Mouse (Mus musculus) forebrain, postnatal 0 days (tissue): ENCODE measurements around the gene Fhit. TPM values are rescaled to one million over a fixed set of nuclear protein-coding genes. Genes with fewer than 3 reads are reported as not detected.
A peak's percentile ranks its signal among the peaks of the same experiment; 100 is the strongest.
"Not testable (repeated sequence)": the region's sequence is repeated elsewhere in the genome, so short reads cannot be mapped to it uniquely, and the experiment has no call there.

Experiments
- ATAC-seq: fragments of 200-750 bp; cut with Nextera tagmentation; 2 replicates; pipeline ENCODE4 v1.8.0; 2017; ENCODE audit warnings: mild to moderate bottlenecking, moderate library complexity
- DNase-seq: peaks from one replicate; pipeline ENCODE4 v3.0.0-alpha.2; 2015
- H3K27ac ChIP-seq: fragments of 300-500 bp; sonication (generic); 2 replicates; pipeline ENCODE4 v1.5.1; 2014; ENCODE audit warnings: low read depth, mild to moderate bottlenecking, antibody characterized with exemption, low read length, moderate library complexity, mixed read lengths
- H3K27me3 ChIP-seq: fragments of 300-500 bp; sonication (generic); 2 replicates; pipeline ENCODE4 v1.6.1; 2014; ENCODE audit warnings: mild to moderate bottlenecking, low read length, mixed read lengths; ENCODE audit not compliant: insufficient read depth
- H3K36me3 ChIP-seq: fragments of 300-500 bp; sonication (generic); 2 replicates; pipeline ENCODE4 v1.6.1; 2014; ENCODE audit warnings: mild to moderate bottlenecking, moderate library complexity; ENCODE audit not compliant: insufficient read depth
- H3K4me1 ChIP-seq: fragments of 300-500 bp; sonication (generic); 2 replicates; pipeline ENCODE4 v1.6.1; 2014; ENCODE audit warnings: antibody characterized with exemption; ENCODE audit not compliant: insufficient read depth
- H3K4me2 ChIP-seq: fragments of 300-500 bp; sonication (generic); 2 replicates; pipeline ENCODE4 v1.6.1; 2014; ENCODE audit warnings: low read depth, mild to moderate bottlenecking, moderate library complexity
- H3K4me3 ChIP-seq: fragments of 300-500 bp; sonication (generic); 2 replicates; pipeline ENCODE4 v1.5.1; 2014; ENCODE audit warnings: low read depth, low read length, mixed read lengths
- H3K9ac ChIP-seq: fragments of 300-500 bp; sonication (generic); 2 replicates; pipeline ENCODE4 v1.6.1; 2014; ENCODE audit warnings: mild to moderate bottlenecking
- H3K9me3 ChIP-seq: fragments of 300-500 bp; sonication (generic); 2 replicates; pipeline ENCODE4 v1.6.1; 2016; ENCODE audit warnings: low read length
- CTCF ChIP-seq: sonication (generic); IDR thresholded peaks from 2 replicates; pipeline ENCODE4 v1.5.1; 2016; ENCODE audit warnings: antibody characterized with exemption, control low read depth, low read depth
- WGBS: fragments of 180-500 bp; shearing (Covaris S2); extraction: QIAGEN DNeasy Blood & Tissue Kit; methylation state at CpG from one replicate; pipeline ENCODE4 v1.1.7; 2014; 5-methylcytosine and 5-hydroxymethylcytosine counted together
- polyA plus RNA-seq: library from polyadenylated mRNA; unstranded; fragments of >200 nt; fragmentation: Nextera tagmentation; extraction: Ambion mirVana; gene quantifications from 2 replicates; pipeline ENCODE4 v1.2.1, GENCODE M21; 2015
- total RNA-seq: library from RNA; depleted of rRNA; stranded (reverse); fragments of >200 nt; gene quantifications from 2 replicates; pipeline ENCODE4 v1.2.3, GENCODE M21; 2014

Fhit gene
- total and polyA plus RNA-seq, 2 experiments from 2014 or later: 8.0 to 8.9 TPM

DNA sequence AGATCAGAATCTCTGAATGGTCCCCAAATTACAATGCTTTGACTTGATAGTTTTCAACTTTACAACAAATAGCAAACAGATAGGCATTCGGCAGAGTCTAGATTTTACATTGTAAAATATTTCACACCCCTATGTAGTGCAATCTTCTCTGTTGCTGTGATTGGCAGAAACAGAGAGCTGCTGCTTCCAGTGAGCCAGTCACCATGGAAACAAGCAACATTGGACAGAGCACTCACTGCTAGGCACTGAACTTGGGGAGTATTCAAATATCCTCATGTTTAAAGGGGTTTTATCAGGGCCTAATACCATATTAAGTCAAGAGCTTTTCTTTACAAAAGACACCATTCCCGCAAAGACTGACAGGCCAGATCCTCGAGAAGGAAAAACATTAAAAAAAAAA lies 1187.4 kb downstream of the Fhit start:
- H3K36me3 ChIP-seq: no peaks in the 10 kb centered on the region
- peak; percentile 43 for DNase-seq
- peak; percentile 77 for ATAC-seq
- no peaks in the 10 kb centered on the region for H3K27me3 ChIP-seq
- H3K4me3 ChIP-seq: no peak overlapping the region
- no peak for TF ChIP-seq CTCF
- 30% methylated on average over 3 of the region's 3 CpGs for WGBS
- H3K27ac ChIP-seq: no peak overlapping the region
- H3K4me2 ChIP-seq: no peak overlapping the region
- H3K9me3 ChIP-seq: no peaks in the 10 kb centered on the region
- H3K9ac ChIP-seq: no peak overlapping the region
- no peaks in the 10 kb centered on the region for H3K4me1 ChIP-seq

DNA sequence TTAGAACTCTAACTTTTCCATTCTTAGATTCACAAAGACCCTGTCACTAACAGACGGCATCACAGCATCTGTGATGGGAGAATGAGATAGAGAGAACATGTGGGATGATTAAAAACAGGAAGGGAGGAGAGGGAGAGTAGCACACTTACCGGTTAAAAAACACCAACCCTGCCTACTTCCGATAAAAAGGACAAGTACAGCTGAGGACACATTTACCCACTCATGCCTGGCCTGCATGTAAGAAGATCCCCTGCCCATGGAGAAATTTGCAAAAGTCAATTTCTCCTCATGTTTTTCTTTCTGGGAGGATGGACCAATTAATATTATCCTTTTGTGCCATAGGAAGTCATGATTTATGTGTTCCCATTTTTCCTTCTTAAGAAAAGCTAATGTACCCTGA lies 1198.0 kb downstream of the Fhit start:
- no peak for ATAC-seq
- no peaks in the 10 kb centered on the region for H3K9me3 ChIP-seq
- no peak overlapping the region for H3K4me2 ChIP-seq
- H3K4me1 ChIP-seq: no peaks in the 10 kb centered on the region
- TF ChIP-seq CTCF: no peak
- no peaks in the 10 kb centered on the region for H3K27me3 ChIP-seq
- H3K27ac ChIP-seq: no peak overlapping the region
- 79% methylated on average over 3 of the region's 3 CpGs for WGBS
- no peaks in the 10 kb centered on the region for H3K36me3 ChIP-seq
- H3K9ac ChIP-seq: no peak overlapping the region
- no peak overlapping the region for H3K4me3 ChIP-seq
- DNase-seq: no peak

DNA sequence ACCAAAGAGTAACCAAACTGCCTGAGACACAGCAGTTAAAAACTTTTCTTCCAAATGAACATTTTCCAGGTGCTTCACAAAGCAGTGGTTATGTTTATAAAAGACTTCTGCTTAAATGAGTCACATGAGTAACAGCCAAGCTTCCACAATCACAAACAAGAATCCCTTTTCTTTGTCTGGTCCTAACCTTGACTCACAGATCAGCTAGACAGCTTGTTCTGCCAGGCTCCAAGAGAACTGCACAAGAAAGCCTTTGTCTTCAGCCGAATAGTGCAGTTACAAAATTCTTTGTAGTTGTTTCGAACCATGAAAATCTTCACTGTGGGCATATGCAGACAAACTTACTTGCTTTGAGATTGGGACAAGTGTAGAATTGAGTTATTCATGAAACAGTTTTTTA lies 1201.4 kb downstream of the Fhit start:
- H3K4me3 ChIP-seq: no peak overlapping the region
- no peak overlapping the region for H3K4me2 ChIP-seq
- H3K4me1 ChIP-seq: no peaks in the 10 kb centered on the region
- DNase-seq: no peak
- no peak overlapping the region for H3K9ac ChIP-seq
- WGBS: 31% methylated on average over 2 of the region's 2 CpGs
- no peak for TF ChIP-seq CTCF
- no peaks in the 10 kb centered on the region for H3K36me3 ChIP-seq
- no peak for ATAC-seq
- no peaks in the 10 kb centered on the region for H3K9me3 ChIP-seq
- no peak overlapping the region for H3K27ac ChIP-seq
- H3K27me3 ChIP-seq: no peaks in the 10 kb centered on the region

DNA sequence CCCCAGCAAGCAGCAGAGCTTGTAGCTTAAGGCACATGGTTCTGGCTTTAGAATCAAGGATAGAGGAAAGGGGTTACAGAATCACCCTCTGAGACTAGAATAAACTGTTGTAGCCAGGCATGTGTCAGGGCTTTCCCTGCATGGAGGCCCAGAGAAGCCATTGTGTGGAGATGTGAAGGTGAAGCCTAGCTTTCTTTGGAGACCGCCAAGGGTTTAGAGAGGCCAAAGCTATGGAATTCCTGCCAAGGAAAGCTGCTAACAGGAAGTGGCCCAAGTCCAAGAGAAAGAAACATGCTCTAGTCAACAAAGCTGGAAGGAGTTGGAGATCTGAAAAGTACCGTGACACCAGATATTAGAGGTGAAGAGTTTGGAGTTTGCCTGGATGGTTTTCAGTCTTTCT lies 1262.3 kb downstream of the Fhit start:
- H3K9me3 ChIP-seq: no peaks in the 10 kb centered on the region
- ATAC-seq: no peak

DNA sequence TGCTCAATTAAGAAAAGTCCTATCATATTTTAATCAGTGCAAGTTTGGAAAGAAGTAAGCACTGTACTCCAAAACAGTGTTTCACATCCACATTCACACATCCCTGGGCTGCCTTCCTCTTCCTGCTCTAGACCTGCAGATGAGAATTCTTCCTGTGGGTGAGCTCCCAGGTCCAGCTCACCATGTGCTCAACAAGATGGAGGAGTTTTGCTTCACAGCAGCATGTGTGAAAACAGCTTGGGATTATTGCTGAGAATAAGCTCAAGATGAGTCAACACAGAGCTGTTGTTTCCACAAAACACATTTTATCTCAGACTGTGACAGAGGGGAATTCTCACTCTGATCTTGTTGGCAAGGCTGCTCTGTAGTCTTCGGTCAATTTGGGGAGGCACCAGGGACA lies 1265.3 kb downstream of the Fhit start:
- Histone ChIP-seq H3K36me3 (no peaks in the 10 kb centered on the region), H3K4me3 (no peak overlapping the region), H3K4me2 (no peak overlapping the region), H3K4me1 (no peaks in the 10 kb centered on the region), H3K9ac (no peak overlapping the region), H3K27me3 (no peaks in the 10 kb centered on the region), H3K9me3 (no peaks in the 10 kb centered on the region), H3K27ac (no peak overlapping the region)
- no peak for TF ChIP-seq CTCF
- DNase-seq: peak; percentile 32
- 64% methylated on average over 1 of the region's 1 CpGs for WGBS
- ATAC-seq: peak; percentile 42

More for the DNA sequence above, 1262.3 kb downstream of the Fhit start:
- Histone ChIP-seq H3K4me2 (no peak overlapping the region), H3K9ac (no peak overlapping the region), H3K27ac (no peak overlapping the region), H3K4me3 (no peak overlapping the region), H3K4me1 (no peaks in the 10 kb centered on the region), H3K27me3 (no peaks in the 10 kb centered on the region), H3K36me3 (no peaks in the 10 kb centered on the region)
- DNase-seq: no peak
- 76% methylated on average over 2 of the region's 2 CpGs for WGBS
- TF ChIP-seq CTCF: no peak

DNA sequence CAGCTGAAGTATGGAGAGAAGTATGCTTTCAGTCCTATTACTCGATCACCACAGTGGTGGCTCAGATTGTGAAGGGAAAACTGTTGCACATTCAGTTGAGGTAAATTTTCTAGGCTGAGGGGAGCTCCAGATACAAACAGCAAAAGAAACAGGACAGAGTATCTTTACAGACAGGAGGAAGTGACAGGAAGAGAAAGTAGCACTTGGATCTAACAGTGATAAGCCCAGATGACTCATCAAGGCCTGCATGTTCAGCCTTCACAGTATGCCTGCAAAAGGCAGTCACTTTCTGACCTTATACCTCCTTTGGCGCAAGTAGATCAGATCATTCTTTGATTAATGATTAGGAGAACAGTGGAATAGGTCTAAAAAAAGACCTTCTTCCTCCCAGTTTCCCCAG lies 1309.8 kb downstream of the Fhit start:
- Histone ChIP-seq H3K36me3 (no peaks in the 10 kb centered on the region), H3K9ac (no peak overlapping the region), H3K27ac (no peak overlapping the region), H3K4me1 (no peaks in the 10 kb centered on the region), H3K4me3 (no peak overlapping the region), H3K4me2 (no peak overlapping the region), H3K27me3 (no peaks in the 10 kb centered on the region), H3K9me3 (no peaks in the 10 kb centered on the region)
- no peak for DNase-seq
- 82% methylated on average over 2 of the region's 2 CpGs for WGBS
- ATAC-seq: no peak
- TF ChIP-seq CTCF: no peak

DNA sequence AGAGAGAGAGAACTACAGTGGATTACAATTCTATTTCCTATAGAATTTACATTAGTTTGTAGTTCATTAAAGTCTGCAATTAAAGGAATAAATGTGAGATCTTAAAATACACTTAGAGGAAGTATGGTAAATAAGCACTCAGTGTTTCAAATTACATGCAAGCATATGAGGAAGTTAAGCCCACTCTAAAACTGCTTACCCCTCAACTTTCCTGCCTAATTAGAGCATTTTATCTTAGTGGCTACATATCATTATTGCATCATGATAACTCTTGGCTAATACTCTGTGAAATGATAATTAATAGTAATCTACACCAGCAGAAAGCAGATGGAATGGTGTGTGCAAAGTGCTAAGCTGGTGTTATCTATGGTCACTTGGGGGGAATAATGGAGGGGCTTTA lies 1329.5 kb downstream of the Fhit start:
- Histone ChIP-seq H3K36me3 (no peaks in the 10 kb centered on the region), H3K9ac (no peak overlapping the region), H3K4me2 (no peak overlapping the region), H3K4me3 (no peak overlapping the region), H3K27me3 (no peaks in the 10 kb centered on the region), H3K9me3 (no peaks in the 10 kb centered on the region), H3K27ac (no peak overlapping the region), H3K4me1 (no peaks in the 10 kb centered on the region)
- DNase-seq: no peak
- ATAC-seq: no peak
- TF ChIP-seq CTCF: no peak

DNA sequence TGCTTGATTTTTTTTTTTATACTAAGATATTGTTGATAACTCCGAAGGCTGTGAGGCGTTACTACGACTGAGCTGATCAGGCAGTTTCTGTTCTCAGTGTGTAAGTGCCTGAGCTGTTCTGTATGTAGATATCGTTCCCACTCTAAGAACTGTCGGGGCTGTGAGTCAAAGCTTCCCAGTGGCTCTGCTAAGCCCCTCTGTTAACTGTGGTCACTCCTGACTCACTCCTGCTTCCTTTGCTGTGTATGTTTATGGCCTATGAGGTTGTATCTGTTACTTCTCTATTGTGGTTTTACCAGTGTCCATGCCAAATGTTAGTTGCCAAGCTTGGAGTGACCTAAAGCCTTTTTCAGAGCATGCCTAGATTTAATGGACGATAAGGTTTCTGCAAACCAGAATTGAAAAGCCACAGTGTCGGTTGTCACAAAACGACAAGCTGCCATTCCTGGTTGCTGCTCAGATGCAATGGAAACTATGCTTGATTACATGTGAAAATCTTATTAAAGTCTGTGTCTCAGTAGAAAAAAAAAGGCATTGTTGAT lies 1333.1 kb downstream of the Fhit start:
- DNase-seq, ATAC-seq, H3K9ac ChIP-seq, H3K4me2 ChIP-seq, H3K27ac ChIP-seq, H3K4me1 ChIP-seq, H3K36me3 ChIP-seq, H3K27me3 ChIP-seq, H3K9me3 ChIP-seq, H3K4me3 ChIP-seq: not testable (repeated sequence)
- WGBS: 84% methylated on average over 8 of the region's 8 CpGs
